Mouse (Mus musculus): ENCODE measurements at regions not wholly inside any gene's neighbourhood (a gene's known extent, or its start where the extent isn't known, plus 50 kb on each side); places are given as distances from the start of the nearest gene placed in this dataset.

DNA sequence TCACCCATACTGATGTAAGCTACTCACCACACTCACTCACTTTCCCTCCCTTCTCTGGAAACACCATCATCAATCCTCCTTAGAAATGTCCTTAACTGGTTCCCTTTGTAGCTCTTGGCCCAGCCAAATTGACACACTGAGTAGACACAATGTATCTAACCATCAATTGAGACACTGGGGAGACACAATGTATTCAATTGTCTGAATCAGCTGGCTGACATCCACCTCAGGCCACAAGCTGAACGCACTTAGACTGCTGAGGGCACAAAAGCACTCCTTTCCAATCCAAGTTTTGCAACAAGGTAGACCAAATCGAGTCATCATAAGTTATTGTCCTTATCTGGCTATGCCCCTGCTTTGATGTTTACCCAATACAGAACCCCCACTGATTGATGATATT is 1257.0 kb upstream of the A1bg start:
- no peak for DNase-seq

DNA sequence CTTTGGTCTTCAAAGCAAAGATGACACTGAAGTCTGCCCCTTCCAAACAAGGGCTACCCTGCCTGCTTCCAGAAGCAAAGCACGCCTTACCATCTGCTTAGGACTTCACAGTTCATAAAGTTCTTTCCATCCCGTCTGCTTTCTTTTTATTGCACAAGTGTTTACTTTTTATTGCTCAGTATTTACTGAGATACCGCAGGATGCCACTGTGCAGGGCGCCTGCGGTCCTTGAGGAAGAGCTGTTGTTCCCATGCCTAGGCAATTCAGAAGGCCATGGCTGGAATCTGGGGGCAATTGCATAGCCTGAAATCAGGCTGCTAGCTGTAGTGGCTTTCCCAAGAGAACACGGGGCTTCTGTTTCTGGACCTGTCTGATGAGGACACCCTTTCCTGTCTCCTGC is 1255.8 kb upstream of the A1bg start:
- no peak for DNase-seq

DNA sequence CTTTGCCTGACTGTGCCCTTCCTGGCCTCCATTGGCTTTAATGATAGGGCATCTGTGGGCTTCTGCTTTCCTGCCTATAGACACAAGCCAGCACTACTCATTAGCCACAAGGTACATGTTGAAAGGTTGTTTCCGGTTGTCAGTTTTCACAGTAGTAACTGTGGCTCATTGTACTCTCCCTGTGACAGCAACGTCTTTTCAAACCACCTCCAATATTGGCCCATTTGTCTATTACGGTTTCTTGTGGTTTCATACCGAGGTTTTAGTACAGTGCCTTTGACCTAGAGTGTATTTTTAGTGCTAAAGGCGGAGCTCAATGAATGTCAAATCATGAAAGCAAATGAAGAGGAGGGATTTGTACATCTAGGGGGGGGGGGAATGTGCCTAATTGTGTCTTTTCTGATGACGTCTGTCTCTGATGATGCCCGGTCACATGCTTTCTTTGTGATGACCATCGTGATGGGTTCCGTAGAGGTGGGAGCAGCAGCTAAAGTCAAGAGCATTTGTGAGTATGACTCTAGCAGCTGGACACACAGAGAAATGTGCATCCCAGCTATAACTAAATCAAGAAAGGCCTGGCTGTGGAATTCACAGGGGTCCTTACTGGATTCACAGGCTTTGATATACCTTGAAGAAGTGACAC is 1255.1 kb upstream of the A1bg start:
- no peak for DNase-seq

DNA sequence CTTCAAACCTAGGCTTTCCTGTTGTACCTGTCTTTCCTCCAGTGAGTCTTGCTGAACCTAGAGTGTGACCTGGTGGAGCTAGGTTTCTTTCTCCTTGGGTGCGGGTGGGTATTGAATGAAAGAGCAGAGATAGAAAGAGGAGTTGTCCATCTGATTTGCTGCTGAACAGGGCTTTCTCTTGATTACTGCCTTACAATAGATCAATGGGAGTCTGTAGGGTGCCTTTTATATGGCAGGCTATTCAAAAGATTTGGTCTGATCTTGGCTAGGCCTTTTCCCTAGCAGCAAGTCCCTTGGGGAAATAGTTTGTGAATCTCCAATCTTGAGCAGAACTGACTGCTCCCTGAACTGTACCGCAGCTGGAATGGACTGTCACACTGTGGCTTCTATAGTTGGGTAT is 1253.3 kb upstream of the A1bg start:
- DNase-seq, result no peak

DNA sequence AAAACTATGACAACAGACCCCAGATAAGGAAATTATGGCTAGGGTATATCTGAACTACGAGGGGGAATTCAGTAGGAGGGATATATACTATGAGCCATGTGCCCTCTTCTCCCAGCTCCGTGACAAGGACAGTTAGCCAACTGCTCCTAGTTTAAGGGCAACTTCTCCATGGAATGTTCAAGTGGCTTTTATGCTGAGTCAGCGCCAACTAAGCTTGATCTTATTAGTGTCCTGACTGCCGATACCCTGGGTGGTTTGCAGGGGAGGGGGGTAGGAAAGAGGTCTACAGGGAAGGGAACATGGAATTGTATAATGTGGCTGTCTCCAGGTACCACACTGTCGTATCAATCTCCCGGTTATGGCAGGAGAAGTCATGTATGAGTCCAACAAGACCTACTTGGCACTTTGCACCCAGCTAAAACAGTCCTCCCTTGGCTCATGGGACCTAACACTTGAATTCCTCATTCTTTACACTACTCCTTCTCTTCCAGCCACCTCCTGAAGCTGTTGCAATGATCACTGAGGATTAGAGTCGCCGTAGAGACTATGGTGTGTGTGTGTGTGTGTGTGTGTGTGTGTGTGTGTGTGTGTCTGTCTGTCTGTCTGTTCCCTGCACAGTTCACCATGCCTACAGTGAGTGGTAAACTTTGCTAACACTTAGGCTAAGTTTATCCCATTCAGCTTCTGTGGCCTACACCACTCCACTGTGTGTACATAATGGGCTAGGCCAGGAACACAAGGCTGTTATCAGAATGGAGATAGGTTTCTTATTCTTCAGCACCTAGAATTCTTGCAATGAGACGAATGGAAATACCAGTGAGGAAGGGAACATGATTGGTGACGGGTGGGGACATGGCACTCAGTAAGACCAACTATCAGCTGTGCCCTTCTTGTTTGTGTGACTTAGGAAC is 1251.1 kb upstream of the A1bg start:
- no peak for DNase-seq

DNA sequence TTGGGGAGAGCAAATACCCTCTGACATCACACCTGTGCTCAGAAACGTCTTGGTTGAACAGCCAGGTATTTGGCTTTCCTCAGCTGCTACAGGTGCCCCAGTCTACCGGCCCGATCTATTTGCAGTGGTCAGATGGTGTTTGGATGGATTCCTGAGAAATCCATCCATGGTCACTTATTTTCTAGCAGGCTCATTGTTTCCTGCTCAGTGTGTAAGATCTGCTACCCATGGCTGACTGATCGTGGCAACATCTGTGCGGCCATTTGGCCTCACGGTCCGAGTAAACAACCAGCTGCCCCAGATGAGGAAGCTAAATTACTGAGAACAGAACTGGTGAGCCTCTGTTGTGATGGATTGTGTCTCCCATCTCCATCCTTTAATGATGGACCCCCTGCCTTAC is 1248.8 kb upstream of the A1bg start:
- DNase-seq, result no peak

DNA sequence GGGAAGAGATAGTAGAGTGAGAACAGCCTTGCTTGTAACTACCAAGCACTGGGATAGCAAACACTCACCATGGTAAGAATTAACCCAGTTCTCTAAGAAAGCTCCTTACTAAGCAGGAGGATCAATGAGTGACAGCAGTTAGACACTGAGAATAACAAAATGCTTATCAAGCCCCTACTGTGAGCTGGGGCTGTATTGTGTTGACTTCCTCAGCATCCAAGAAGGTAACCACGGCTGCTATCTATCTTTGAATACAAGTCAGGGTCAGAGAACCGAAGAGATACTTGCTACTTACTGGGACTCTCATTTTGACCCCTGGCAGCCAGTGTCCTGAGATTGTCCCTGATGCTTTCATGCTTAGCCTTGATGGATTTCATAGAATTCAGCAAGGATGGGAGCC is 1248.4 kb upstream of the A1bg start:
- DNase-seq, result no peak

DNA sequence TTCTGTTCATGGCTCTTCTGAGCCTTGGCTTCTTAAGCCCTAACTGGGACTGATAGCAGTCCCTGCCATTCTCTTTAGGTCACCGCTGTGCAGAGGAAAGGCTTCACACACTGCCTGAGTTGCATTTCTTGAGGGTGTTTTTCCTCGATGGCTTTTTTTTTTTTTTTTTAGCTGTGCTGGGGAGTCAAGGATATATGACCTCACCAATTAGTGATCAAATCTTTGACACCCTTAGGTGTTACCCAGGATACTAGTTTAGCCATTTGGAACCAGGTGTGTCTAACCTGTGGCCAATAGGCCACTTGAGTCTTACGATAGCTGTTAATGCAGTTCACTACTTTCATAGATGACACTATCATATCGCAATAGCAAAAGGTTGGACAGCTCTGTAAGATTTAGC is 1247.5 kb upstream of the A1bg start:
- DNase-seq, result no peak

DNA sequence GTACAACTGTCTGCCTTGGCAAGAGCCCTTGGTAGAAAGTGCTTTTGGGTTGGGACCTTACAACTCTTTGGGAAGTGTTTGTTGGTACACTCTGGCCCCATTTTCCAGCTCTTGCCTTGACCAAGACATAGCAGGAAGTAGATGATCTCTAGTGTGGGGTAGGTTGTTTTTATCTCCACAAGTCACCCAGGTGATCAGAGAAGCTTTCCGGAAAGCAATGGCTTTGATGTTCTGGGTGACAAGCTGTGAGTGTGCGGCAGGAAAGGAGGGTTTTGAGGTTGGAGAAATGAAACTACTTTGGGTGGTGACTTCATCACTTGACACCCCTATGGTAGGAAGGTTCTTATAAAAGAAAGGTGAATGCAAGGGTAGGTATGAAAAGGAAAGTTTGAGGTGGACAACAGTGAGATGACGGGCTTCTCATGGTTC is 1246.8 kb upstream of the A1bg start:
- no peak for DNase-seq

DNA sequence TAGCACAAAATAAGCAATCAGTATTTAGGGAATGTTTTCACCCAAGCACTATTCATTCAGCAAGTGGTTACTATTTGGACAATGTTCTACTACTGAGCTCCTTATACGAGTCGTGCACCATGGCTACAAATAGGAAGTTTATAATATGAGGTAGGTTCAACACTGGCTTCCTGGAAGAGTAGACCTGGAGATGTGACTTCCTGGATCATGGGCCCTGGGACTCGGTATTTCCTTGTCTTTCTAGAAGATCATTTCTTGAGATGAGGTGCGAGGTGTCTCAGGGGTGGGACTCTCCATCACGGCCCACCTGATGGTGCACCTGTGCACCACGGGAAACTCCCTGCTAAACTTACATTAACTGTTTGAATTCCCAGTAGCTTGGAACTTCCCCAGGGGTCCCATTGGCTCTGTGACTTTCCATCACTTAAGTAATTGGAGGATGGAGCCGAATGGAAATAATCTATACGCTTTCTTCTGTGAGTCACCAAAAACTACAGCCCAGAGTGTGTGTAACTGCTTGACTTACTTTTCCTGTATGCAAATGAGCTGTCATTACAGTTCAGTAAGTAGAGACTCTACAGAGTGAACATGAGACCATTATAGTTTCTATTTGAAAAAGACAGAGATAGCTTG is 1246.3 kb upstream of the A1bg start:
- DNase-seq, result no peak

DNA sequence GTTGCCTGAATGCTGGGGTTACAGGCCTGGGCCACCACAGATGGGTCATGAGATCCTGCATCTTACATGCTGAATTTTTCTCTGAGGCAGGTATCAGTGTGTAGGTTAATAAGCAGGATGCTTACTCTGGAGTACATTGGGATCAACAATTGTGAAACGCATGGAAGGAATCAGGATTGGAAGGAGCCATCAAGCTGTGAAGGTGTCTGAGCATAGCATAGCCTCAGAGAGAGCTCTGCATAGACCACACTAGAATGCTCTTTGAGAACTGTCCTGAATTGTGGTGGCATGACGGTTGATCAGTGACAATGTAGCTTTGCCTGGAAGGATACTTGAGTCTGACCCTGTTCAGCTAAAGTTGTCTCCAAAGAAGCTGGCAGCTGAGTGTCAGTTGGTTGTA is 1245.7 kb upstream of the A1bg start:
- DNase-seq, result no peak

DNA sequence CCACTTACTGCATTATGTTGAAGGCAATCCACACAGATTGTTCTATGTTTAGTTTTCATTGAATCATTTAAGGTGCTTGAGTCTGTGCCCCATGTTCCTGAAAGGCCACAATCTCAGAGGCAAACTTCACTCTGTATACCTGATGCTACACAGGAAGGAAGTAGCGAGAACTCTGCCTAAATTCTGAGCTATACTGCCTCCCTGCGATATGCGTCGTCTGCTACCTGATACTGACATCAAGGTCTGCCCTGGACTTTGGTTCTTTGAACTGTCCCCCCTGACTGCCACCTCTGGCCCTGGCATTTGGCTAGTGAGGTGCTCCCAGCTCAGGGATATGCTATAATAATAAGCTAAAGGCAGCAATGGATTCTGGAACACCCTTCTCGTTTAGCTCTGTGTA is 1244.0 kb upstream of the A1bg start:
- no peak for DNase-seq

DNA sequence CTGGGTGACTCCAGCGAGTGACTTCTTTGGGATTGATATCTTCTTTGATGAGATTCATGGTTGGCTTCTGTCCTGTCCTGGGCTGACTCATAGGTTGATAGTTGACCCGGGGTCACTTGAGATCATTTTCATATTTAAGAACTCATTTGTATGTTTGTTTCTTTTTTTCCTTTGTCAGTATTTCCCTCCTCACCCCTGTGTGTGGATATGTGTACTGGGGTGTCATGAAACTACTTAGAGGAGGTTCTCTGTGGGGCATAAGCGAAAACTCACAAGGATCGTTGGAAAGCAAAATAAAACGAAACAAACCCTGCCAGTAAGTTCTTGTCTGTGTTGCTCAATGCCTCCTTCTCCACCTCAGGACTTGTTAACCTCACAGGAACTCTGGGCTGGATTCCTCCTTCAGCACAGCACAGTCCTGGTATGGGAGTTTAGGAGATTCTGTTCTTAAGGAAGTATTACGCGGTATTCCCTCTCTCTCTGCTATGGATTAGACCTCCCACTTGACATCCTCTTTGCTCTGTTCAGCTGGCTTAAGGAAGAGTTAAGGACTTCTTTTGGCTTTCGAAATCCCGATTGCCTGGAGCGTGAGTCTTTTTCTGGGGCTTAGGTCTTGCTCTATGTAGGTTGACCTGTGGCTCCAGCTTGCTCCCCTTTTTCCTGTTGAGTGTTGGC is 1243.2 kb upstream of the A1bg start:
- no peak for DNase-seq

DNA sequence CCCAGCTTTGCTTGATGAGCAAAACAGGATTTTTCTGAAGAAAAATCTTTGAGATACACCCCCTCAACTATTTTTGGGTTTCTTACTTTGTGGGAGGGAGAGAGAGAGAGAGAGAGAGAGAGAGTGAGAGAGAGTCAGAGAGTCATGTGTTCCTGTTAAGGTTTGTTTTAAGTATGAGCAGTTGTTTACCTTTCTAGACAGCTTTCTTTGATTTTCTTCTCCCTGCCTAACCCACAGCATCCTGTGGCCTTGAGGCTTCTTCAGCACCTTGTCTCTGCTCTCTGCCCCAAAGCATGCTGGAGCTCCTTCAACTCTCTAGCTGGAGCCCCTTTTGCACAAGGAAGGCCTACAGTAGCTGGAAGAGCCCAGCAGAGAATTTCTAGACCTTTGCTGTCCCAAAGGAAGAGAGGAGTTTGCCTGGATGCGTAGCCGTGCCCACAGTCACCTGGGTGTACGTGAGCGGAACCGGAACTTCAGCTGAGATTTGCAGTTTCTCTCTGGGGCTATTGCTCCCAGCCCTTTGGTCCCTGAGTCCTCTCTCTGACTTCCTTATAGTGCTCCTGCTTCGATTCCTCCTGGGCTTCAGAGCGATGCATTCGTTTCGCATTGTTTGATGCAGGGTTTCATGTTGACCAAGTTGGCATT is 1242.1 kb upstream of the A1bg start:
- DNase-seq, result no peak

DNA sequence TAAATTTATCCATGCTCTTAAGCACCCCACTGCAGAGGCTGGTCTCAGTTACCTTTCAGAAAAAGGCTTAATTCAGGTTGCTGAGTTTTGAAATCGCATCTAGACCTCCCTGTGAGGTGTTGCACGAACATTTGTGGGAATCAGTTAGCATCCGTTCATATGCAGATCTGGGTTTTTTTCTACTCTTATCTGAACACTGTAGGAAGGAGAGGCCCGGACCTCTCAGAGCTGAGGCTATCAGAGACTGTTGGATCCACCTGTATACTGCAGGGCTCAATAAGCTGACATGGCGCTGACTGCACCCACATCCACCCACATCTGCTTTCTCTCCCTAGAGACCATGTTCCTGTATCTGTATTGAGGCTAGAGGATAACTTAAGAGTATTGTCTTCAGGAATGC is 1240.4 kb upstream of the A1bg start:
- DNase-seq, result no peak

DNA sequence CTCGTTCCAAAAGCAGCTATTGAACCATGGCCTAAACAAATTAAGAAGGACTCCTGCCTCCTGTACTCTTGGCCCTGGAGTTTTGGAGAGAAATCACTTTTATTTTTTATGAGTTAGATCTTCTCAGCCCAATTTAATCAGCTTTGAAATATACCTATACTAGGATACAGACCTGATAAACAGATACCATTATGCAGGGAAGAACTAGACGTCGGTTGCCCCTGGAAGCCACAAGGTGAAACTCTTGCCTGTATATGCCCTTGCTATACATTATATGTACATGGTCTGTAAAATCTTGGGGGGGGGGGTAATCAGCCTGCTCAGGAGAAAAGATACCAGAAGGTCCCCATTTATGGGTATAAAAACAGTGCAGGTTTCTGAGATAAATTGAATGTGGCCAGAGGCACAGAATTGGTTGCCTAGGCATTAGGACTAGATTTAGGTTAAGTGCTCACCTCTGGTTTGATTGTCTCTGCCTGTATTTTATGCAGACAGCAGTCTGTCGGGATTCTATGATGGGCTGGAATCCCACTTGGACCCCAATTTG is 1239.9 kb upstream of the A1bg start:
- no peak for DNase-seq

DNA sequence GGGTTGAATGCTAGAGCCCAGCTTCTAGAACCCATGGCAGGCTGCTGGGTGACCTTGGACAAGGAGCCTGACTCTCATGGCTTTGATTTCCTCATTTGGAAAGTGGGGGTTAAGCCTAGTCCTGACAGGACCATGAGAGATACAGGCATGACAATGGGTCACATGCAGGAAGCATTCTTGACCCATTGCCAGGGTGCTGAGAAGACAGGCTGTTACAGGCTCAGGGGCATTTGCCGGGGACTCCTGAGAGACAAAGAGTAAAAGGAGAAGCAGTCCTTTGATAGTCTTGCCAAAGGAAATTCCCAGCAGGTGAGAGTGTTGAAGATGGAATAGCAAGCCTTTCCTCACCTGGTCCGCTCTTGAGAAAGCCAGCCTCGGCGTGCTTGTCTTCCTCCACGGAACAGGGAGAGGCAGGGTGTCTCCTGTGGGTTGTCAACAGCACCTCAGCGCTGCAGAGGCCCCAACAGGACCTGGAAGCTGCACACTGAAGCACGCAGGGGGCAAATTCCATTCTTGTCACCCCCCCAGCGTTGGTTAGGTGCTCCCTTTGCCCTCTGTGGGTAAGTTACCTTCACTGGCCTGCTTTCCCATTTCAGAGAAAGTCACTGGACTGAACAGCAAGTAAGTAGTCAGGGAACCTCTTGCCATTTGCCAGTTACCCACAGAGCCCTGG is 1239.3 kb upstream of the A1bg start:
- DNase-seq, result no peak

DNA sequence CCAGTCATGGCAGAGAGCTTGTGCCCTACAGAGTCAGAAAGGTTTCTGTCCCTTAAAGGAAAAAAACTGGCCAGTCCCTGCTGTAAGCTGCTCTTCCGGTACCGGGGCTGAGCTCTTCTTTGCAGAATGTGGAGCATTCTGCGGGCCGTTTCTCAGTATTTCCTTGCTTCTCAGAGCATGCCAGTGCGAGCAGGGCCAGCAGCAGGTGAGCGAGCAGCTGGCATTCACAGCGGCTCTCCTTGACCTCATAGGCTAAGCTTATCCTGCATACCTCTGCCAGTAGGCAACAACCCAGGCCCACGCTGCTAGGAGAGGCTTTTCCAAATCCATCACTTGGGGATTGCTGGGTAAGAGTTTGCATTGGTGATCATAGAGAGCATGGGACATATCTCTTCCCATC is 1238.2 kb upstream of the A1bg start:
- no peak for DNase-seq

DNA sequence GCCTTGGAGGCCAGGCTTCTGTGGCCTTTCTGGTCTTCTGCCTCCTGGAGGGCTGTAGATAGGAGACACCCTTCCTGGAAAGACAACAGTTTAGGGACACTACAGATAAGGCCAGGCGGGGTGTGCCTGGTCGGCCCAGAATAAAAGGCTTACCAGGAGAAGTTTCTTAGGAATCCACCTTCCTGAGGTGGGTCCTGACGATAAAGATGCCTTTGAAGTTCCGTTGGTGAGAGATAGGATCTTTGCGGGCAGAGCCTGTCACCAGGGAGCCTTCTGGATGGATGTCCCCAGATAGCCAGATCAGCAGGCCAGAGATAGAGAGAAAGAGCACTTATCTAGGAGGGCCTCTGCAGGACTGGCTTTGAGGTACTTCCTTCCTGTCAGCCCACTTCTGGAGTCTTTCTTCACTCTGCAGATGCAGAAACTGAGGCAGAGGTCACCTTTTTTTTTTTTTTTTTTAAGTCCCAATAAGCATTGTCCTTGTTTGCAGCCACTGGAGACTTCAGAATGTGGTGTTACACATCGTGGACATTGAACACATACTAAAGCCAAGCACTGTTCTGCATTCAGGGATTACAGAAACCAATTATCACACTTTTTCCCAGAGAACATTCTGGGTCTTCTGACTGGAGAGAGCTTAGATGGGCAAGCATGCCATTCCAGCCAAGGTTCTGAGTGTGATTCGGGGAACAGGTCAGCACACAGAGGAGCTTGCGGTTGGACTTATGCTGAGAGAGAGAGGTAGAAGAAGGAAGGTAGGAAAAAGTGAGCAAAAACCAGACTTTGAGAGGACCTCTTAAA is 1236.3 kb upstream of the A1bg start:
- DNase-seq, result no peak

DNA sequence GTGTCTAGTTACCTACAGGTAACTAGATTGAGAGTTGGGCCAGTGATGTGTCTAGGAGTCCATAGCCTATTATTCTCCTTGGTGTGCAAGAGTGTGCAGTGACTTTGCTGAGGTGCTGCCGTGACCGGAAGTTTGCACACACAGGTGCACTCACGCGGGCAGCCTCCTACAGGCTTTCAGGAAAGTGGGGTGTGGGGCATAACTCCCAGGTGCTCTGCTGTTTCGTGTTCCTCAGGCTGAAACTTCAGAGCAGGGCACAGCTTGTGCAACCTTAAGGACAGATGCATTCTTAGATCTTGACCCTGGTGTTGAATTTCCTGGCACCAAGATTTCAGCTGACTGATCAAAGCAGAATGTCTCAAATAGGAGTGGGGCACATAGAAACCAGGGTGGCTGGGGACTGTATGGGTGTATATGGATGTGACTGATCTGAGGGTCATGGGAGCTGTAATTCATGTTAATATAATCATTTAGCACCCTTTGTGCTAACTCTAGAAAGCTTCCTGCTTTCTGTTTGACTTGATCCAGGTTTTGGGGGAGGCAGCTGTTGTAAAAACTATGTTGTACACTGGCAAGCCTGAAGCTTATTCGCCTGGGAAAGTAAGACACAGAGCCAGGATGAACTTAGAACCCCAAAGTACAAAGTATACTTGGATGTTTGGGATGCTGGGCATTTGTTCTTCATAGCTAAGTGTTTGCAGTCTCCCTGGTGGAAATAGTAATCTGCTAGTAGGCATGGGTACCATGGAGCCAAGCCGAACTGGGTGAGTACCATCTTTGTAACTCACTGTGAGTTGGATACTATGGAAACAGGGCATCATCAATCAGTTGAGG is 1234.6 kb upstream of the A1bg start:
- no peak for DNase-seq
